Mouse (Mus musculus) heart, embryonic 14.5 days (tissue): ENCODE measurements around the gene Zfp423. TPM values are rescaled to one million over a fixed set of nuclear protein-coding genes. Genes with fewer than 3 reads are reported as not detected.
A peak's percentile ranks its signal among the peaks of the same experiment; 100 is the strongest.

Experiments
- ATAC-seq: fragments of 200-750 bp; cut with Nextera tagmentation; 2 replicates; pipeline ENCODE4 v1.8.0; 2017; ENCODE audit warnings: low read depth, moderate TSS enrichment; ENCODE audit not compliant: insufficient number of reproducible peaks, insufficient read depth, low FRiP score
- H3K27ac ChIP-seq, 2 experiments: fragments of 200-500 bp in 1 of 2; fragments of 300-500 bp in 1 of 2; sonication (generic) in 1 of 2; replicated peaks in 1 of 2; 2 replicates each; pipeline ENCODE4 v1.5.1; 2012 to 2014; ENCODE audit warnings: low read depth in 2 of 2, low read length in 2 of 2, control low read depth in 1 of 2, mild to moderate bottlenecking in 1 of 2, mixed read lengths in 1 of 2; ENCODE audit not compliant: control insufficient read depth in 1 of 2, insufficient read depth in 1 of 2
- H3K27me3 ChIP-seq: fragments of 300-500 bp; sonication (generic); 2 replicates; pipeline ENCODE4 v1.6.1; 2014; ENCODE audit warnings: mild to moderate bottlenecking, low read length, control low read depth; ENCODE audit not compliant: control insufficient read depth, insufficient read depth
- H3K36me3 ChIP-seq: fragments of 300-500 bp; sonication (generic); 2 replicates; pipeline ENCODE4 v1.6.1; 2014; ENCODE audit warnings: mild to moderate bottlenecking, control low read depth, low read length, mixed read lengths; ENCODE audit not compliant: control insufficient read depth, insufficient read depth
- H3K4me1 ChIP-seq, 2 experiments: fragments of 200-500 bp in 1 of 2; fragments of 300-500 bp in 1 of 2; sonication (generic) in 1 of 2; 2 replicates each; pipeline ENCODE4 v1.6.1; 2012 to 2014; ENCODE audit warnings: low read length in 2 of 2, control low read depth in 1 of 2, mixed read lengths in 1 of 2; ENCODE audit not compliant: control insufficient read depth in 2 of 2, insufficient read depth in 2 of 2
- H3K4me2 ChIP-seq: fragments of 300-500 bp; sonication (generic); 2 replicates; pipeline ENCODE4 v1.6.1; 2014; ENCODE audit warnings: mild to moderate bottlenecking, low read length
- H3K4me3 ChIP-seq, 2 experiments: fragments of 200-500 bp in 1 of 2; fragments of 300-500 bp in 1 of 2; sonication (generic) in 1 of 2; 2 replicates each; pipeline ENCODE4 v1.5.1; 2012 to 2014; ENCODE audit warnings: low read length in 2 of 2, mild to moderate bottlenecking in 2 of 2, control low read depth in 1 of 2, low read depth in 1 of 2, moderate library complexity in 1 of 2; ENCODE audit not compliant: control insufficient read depth in 1 of 2, insufficient read depth in 1 of 2
- H3K9ac ChIP-seq: fragments of 300-500 bp; sonication (generic); 2 replicates; pipeline ENCODE4 v1.6.1; 2014; ENCODE audit warnings: mild to moderate bottlenecking, low read length
- H3K9me3 ChIP-seq: fragments of 300-500 bp; sonication (generic); 2 replicates; pipeline ENCODE4 v1.6.1; 2016; ENCODE audit warnings: low read length, control low read depth; ENCODE audit not compliant: control insufficient read depth
- WGBS: fragments of 180-500 bp; shearing (Covaris S2); extraction: QIAGEN DNeasy Blood & Tissue Kit; methylation state at CpG from one replicate; pipeline ENCODE4 v1.1.7; 2014; 5-methylcytosine and 5-hydroxymethylcytosine counted together
- polyA plus RNA-seq: library from polyadenylated mRNA; unstranded; fragments of >200 nt; fragmentation: Nextera tagmentation; extraction: Ambion mirVana; gene quantifications from 2 replicates; pipeline ENCODE4 v1.2.1, GENCODE M21; 2014

The Zfp423 gene
- polyA plus RNA-seq, 1 experiment from 2014 or later, result 5.1 TPM

DNA sequence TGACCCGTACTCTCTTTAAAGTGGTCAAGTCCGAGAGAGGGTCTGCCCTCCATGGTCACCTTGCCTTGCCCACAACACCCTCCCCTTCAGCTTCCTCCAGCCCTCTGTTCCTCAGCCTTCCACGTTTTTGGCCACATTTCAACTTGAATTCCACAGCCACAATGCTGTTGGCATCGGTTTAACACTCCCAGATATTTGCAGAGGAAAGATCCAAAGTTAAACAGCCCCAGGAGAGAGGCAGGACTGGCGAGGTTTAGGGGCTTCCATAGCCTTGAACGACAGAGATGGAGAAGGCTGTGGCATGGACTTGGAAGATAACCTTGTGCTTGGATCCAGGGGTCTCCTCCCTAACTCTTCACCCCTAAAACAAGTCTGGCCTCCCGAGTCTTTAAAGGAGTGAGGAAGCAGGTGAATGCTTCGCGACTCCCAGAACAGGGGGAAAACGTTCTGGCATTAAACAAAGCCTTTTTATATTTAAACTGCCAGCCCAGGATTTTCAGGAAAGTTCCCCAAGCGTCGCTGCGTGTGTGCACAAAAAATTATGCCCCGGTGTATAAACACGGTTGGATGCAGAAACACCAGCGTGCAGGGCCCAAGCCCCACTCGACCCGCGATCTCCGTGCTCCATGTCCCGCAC, 14.8 kb upstream of the Zfp423 start:
- H3K4me1 ChIP-seq, result peaks cover 12 to 18% of the 10 kb centered on the region in 2 experiments
- peak overlapping the region; percentile 57 for H3K9ac ChIP-seq
- no peaks in the 10 kb centered on the region for H3K27me3 ChIP-seq
- peak overlapping the region; percentile 67 for H3K4me2 ChIP-seq
- no peak for ATAC-seq
- no peaks in the 10 kb centered on the region for H3K9me3 ChIP-seq
- 8% methylated on average over 21 of the region's 21 CpGs for WGBS
- H3K36me3 ChIP-seq, result no peaks in the 10 kb centered on the region
- peak overlapping the region; percentile 26 to 33 for H3K4me3 ChIP-seq
- H3K27ac ChIP-seq, result peak overlapping the region in 1 of 2 experiments; percentile 3; a peak in 1 of 4 replicates

DNA sequence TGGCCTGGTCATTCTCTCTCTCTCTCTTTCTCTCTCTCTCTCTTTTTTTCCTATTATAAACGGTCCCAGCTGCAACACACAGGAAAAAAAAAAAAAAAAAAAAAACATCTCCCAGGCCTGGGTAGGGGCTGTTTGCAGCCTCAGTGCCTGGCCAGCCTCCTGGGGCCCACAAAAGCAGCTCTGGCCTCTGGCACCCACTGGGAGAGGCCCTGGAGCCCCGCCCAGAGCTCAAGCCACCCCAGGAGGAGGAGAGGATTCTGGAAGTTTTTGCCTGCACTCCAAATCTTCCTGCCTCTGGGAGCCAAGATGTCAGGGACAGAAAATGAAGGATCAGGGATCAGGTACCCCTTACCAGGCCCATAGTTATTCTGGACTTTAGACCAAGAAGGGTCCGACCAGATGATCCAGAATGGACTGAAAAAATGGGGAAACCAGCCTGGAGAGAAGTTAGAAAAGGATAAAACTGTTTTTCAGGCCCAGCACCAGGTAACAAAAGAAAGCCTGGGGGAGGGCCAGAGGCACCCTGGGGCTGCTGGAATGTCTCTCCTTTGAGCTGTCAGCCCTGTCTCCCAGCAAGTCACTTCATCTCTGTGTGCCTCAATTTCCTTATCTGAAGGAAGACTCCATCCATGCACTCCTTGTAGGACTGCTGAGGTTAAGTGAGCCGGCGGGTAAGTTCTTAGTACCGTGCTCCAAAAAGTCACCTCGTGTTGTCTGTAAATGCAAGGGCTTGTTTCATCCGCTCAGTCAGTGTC, 8.6 kb upstream of the Zfp423 start:
- H3K9ac ChIP-seq, result no peak overlapping the region
- WGBS, result 46% methylated on average over 8 of the region's 8 CpGs
- no peaks in the 10 kb centered on the region; a peak in 2 of 4 replicates for H3K4me1 ChIP-seq
- no peaks in the 10 kb centered on the region for H3K36me3 ChIP-seq
- no peak for ATAC-seq
- no peaks in the 10 kb centered on the region for H3K9me3 ChIP-seq
- no peak overlapping the region for H3K4me2 ChIP-seq
- peaks cover 10% of the 10 kb centered on the region for H3K27me3 ChIP-seq
- H3K4me3 ChIP-seq, result no peak overlapping the region
- H3K27ac ChIP-seq, result no peak overlapping the region

DNA sequence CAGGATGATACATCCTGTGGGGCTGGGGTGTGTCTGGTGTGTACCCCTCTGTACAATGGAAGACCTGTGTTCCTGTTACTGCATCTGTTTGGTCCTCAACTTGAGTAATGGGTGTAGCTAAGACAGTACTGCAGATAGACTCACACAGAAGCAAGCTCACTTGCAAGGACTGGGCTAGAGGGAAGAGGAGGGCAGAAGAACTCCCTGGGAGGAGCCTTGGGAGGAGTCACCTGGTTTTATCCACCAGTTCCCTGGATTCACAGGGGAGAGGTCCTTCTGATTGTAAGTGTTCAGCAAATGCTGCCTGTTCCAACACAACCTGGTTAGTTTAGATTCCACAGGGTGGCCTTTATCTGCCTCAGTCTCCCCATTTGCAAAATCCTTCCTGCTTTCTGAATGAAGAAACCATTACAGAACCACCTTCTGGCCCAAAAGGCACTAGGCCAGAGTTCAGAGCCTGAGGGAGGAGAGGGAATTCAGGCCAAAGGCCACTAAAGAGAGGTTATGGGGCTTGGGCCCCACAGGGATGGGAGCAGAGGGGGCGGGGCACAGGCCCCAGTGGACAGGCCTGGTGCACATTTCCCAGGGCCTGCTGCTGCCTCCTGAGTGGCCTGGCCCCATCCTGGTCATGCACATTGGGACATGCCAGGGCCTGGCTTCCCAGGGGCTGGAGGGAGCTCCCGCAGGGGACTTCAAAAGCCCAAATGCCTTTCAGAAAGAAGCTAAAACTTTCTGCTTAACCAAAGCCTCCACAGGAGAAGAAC, 7.8 kb upstream of the Zfp423 start:
- WGBS, result 40% methylated on average over 2 of the region's 2 CpGs
- Histone ChIP-seq H3K9me3 (no peaks in the 10 kb centered on the region), H3K4me3 (no peak overlapping the region), H3K9ac (no peak overlapping the region), H3K27me3 (peaks cover 18% of the 10 kb centered on the region), H3K27ac (no peak overlapping the region), H3K36me3 (no peaks in the 10 kb centered on the region), H3K4me2 (no peak overlapping the region), H3K4me1 (peaks cover 4 to 6% of the 10 kb centered on the region in 2 experiments; a peak in 3 of 4 replicates)
- ATAC-seq, result no peak

DNA sequence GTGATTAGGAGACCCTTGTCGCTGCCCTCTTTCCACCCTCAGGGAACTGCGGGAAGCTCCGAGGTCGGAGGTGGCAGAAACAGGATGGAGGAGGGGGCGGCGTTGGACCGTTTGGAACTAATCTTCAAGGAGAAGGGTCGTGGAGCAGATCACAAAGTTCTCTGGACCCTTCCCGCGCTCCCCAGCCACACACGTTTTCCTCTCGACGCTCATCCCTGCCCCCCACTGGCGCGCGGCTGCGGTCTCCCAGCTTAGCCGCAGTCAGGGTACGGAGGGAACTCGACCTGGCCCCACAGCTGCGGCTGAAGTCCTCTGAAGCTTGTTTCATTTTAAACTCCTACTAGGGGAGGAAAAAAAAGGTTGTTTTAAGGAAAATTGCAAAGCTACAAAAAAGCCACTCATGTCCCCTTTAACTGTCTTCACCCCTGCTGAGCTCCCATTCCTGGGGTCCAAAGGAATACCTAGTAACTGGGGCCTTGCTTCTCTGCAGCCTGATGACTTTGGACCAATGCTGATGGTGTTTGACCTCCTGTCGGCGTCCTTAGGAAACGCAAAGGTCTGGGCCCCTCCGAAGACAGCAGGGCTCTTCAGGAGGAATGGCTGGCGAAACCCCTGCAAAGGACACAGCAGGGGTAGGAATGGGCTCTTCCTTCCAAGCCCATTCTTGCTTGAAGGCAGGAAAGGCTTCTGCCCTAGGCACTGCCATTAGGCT, 3.3 kb upstream of the Zfp423 start:
- Histone ChIP-seq H3K4me3 (peak overlapping the region; percentile 25 to 78), H3K27ac (no peak overlapping the region), H3K27me3 (peaks cover 34% of the 10 kb centered on the region), H3K36me3 (no peaks in the 10 kb centered on the region), H3K4me1 (peaks cover 16 to 22% of the 10 kb centered on the region in 2 experiments; a peak in 3 of 4 replicates), H3K9ac (peak overlapping the region; percentile 28; the same call in 1 of the 2 replicates), H3K4me2 (peak overlapping the region; percentile 85), H3K9me3 (no peaks in the 10 kb centered on the region)
- 6% methylated on average over 26 of the region's 26 CpGs for WGBS
- ATAC-seq, result no peak

DNA sequence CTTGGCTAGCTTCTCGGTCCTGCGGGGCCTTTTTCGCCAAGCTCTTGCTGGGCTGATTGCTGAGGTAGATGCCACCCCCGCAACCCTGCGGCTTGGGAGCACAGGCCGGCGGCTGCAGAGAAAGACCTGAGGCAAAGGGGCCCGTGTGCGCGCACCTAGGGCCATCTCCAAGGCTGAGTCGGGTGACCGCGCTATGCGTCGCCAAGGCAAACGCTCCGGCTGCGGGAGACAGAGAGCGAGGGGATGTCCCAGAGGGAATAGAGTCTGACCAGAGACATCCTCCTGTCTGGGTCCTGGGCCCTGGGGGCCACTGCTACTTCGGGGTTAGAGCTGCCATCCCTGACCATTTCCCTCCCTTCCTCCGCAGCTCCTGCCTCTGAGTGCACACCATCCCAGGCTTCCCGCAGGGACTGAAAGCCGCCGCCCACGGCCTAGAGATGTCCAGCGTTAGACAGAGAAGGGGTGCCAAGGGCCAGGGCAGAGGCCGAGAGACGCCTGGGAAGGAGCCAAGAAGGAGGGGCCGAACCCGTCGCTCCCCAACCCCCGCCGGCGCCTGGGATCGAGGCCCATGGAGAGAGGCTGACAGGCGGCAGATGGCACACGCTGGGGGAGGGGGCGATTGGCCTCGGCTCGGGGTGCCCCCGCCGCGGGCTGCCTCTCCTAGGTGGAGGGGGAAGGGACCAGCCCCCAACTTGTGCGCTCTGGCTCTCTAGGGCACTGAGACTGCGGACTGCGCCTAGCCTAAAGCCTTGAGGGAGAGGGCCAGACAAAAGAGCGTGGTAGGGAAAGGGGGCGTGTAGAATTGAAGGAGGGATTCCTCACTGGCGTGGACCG, 2.5 kb upstream of the Zfp423 start:
- Histone ChIP-seq H3K36me3 (no peaks in the 10 kb centered on the region), H3K9ac (peak overlapping the region; percentile 28; the same call in 1 of the 2 replicates), H3K9me3 (no peaks in the 10 kb centered on the region), H3K4me1 (peaks cover 16 to 24% of the 10 kb centered on the region in 2 experiments; a peak in 3 of 4 replicates), H3K27ac (no peak overlapping the region), H3K4me3 (peak overlapping the region; percentile 25 to 78), H3K4me2 (peak overlapping the region; percentile 85), H3K27me3 (peaks cover 42% of the 10 kb centered on the region)
- no peak for ATAC-seq
- whole genome bisulfite sequencing, result under 1% methylated on average over 49 of the region's 50 CpGs

DNA sequence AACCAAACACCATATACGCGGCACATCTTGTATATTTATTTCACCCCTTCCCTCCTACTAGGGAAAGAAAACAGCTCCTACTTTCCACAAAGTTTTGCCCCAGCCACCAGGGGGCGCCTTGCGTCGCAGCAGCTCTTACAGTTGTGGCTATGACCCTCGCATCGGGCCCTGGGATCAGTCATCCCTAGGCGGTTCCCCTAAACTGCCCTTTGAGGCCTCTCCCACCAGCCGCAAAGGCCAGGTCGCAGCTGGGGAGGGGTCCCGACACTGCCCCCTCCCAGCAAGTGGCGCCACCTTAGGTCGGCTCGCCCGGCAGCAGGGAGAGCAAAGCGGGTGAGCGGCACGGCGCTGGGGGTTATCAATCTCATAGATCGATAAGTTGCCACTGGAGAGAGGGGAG, 1.7 kb upstream of the Zfp423 start:
- Histone ChIP-seq H3K9ac (no peak overlapping the region), H3K4me3 (peak overlapping the region; percentile 25 to 78; a peak in 3 of 4 replicates), H3K36me3 (no peaks in the 10 kb centered on the region), H3K27ac (no peak overlapping the region), H3K27me3 (peaks cover 43% of the 10 kb centered on the region), H3K9me3 (no peaks in the 10 kb centered on the region), H3K4me2 (peak overlapping the region; percentile 85), H3K4me1 (peaks cover 18 to 24% of the 10 kb centered on the region in 2 experiments)
- under 1% methylated on average over 20 of the region's 20 CpGs for WGBS
- no peak for ATAC-seq
